Mouse (Mus musculus) cerebellum, adult 9-11 months (tissue): ENCODE data around the gene H2-T24.
"Not testable (repeated sequence)": the region's sequence is repeated elsewhere in the genome, so short reads cannot be mapped to it uniquely, and the experiment has no call there.

Source experiments
- DNase-seq: peaks from one replicate; pipeline ENCODE4 v3.0.0; 2022

The H2-T24 gene

DNA sequence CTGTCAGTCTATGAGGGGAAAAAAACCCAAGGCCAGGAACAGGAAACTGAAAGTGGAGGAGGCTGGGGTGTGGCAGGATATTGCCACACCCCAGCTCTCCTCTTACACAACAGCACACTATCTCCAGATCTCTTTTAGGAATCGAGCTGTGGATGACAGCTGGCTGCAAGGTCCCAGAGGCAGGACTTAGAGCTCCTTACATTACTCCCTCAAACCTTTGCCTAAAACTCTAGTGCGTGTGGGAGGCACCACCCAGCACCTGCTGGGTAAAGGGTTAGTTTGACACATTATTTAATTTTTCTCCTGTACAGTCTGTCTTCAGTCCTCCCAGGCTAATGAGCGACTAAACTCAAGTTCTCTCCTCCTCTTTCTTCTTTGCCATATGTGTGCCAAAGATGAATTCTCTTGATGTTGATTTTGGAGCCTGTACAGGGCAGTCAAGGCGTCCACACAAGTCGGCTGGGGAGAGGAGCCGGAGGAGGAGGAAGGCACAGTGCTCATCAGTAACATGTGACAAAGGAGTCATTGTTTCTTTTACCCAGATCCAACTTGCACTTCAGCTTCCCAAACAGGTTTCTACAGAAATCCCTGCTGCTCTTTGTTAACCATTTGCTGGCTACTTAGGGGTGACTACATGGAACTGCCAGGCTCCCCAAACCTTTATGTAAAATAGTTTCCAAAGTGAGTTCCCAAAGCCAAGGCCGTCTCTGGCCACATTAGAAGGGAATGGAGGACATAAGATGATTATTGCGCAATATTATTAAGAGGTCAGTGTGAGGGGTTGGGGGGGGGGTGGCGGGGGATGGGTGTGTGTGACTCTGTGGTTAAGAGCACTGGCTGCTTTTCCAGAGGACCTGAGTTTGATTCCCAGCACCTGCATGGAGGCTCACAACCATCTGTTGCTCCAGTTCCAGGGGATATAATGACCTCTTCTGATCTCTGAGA is 3.6 kb upstream of the H2-T24 start:
- DNase-seq = no peak

DNA sequence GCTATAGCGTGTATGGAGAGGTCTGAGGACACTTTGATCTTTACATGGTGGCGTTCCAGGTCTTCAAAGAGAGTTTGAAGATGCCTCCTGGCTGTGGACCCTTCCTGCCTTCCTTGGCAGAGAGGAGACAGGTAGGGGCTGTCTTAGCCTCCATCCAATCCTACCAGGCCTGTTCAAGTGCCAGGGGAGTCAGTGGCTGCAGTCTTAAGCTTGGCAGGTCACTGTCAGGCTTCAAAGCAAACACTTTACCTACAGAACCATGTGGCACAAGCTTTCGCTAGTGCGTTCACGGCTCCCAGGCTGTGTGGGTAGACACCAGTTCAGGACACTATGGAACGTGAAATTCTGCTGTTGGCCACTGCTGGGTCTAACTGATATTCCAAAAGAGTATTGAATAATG is 2.6 kb upstream of the H2-T24 start:
- DNase-seq = no peak

DNA sequence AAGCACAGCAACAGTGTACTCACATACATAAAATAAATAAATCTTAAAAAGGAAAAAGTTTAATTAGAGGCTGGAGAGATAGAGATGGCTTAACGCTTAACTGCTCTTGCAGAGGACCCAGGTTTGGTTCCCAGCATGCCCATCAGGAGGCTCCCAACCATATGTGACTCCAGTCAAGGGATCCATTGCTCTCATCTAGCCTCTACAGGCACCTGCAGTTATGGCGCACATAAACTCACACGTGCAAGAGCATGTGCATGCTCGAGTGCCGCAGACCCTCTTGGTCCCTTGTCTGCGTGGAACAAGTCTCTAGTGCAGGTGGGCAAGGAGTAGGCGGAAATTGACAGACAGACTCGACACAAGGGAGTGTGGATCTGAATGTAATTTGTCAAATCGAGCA is 1.7 kb upstream of the H2-T24 start:
- DNase-seq = no peak

DNA sequence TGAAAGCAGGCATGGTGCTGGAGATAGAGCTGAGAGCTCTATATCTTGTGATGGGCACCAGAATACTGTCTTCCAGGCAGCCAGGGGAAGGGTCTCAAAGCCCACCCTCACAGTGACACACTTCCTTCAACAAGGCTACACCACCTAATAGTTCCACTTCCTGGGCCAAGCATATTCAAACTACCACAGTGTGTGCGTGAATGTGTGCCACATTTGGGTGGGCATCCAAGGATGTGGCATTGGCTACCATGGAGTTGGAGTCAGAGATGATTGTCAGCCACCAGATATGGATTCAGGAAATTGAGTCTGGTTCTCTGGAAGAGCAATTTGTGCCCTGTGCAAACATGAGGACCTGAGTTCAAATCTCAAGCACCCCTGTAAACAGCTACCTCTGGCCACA is 949 bp upstream of the H2-T24 start:
- DNase-seq = no peak

DNA sequence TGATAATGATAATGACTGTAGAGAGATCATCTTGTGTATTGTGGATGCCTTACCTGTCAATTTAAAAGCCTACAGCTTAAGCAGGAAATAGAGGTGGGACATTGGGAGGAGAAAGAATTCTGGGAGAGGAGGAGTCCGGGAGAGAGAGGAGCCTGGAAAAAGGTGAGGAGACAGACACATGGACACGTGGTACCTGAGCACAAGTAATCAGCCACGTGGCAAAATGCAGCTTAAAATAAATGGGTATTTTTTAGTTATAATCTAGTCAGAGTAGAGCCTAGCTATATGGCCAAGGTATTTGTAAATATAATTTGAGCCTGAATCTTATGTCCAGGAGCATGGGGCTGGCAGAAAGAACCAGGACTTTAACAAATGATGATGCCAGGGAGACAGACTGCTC is 841 bp downstream of the H2-T24 start:
- no peak for DNase-seq

DNA sequence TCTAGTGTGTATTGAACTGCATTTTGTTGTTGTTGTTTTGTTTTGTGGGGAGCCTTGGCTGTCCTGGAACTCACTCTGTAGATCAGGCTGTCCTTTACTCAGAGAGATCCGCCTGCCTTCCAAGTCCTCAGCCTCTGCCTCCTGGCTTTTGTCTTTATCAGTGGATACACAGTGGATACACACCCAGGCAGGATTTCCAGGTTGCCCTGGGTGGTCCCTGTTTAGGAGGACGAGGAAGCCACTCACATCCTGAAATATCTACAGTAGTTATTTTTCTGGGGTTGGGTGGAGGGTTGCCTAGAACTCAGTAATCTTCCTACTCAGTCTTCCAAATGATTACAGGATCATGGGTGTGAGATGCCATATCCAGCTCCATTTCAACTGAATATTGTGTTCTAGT is 1.4 kb downstream of the H2-T24 start:
- no peak for DNase-seq

DNA sequence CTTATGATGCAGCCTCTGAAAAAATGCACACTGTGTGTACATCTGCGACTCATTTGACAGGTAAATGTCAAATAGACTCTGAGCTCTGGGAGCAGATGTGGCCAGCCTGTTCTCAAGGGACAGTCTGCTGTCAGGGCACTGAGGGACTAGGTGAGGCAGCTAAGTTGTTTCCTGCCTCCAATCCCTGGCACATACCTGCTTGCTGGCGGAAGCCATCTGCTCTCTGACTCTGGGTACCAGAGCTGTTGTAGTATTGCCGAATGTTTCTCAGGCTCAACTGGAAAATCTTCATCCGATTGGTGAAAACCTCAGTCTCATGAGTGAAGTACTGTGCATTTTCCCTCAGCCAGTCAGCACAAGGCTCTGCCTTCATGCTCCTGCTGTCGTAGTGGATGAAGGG is 3.3 kb downstream of the H2-T24 start:
- peak; percentile 42 for DNase-seq

DNA sequence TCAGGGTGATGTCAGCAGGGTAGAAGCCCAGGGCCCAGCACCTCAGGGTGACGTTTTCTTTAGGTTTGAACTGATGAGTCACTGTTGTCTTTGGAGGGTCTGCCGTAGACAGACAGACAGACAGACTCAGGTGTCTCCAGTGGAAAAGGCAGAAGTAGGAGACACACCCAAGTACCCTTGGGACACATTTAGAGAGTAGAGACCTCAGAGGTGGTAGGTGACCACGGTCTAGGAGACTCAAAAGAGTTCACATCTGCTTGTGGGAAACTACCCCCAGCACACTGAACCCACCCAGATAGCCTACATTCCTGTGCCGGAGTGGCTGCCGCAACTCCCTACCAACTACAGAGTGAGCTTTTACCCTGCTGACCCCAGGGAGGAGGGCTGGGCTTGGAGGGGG is 5.4 kb downstream of the H2-T24 start:
- no peak for DNase-seq

DNA sequence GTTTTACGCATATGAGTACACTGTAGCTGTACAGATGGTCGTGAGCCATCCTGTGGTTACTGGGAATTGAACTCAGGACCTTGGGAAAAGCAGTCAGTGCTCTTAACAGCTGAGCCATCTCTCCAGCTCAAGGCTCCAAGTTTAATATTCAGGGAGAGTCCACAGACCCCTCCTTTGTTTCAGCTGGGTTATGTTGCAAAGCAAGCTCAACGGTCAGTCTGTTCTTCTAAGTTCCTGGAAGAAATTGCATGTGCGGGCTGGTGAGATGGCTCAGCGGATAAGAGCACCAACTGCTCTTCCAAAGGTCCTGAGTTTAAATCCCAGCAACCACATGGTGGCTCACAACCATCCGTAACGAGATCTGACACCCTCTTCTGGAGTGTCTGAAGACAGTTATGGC is 16.0 kb downstream of the H2-T24 start:
- not testable (repeated sequence) for DNase-seq

DNA sequence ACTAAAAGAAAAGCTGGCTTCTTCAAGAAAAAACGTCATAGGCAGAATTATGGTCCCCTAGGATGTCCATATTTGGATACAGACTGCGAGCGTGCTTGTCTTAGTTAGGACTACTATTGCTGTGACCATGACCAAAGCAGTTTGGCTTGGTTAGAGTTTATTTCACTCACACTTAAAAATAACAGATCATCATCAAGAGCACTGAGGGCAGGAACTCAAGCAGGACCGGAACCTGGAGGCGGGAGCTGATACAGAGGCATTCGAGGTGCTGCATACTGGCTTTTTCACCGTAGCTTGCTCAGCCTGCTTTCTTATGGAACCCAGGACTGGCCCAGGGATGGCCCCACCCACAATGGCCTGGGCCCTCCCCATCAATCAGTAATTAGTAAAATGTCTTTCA is 17.0 kb downstream of the H2-T24 start:
- no peak for DNase-seq

DNA sequence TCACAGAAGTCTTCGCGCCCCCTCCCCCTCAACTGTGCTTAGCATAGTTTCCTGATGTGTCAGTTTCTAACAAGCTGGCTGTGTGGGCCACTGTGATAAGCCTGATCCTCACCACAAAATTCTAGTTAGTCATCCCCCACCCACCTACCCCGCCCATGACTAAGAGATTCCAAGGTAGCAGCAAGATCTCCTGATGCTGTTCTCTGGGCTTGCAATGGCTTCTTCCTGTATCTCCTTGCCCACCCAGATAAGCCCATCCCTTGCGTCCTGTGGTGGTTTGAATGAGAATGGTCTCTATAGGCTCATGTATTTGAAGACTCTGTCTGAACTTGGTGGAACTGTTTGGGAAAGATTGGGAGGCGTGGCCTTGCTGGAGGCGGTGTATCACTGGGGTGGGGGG is 18.4 kb downstream of the H2-T24 start:
- DNase-seq = no peak

DNA sequence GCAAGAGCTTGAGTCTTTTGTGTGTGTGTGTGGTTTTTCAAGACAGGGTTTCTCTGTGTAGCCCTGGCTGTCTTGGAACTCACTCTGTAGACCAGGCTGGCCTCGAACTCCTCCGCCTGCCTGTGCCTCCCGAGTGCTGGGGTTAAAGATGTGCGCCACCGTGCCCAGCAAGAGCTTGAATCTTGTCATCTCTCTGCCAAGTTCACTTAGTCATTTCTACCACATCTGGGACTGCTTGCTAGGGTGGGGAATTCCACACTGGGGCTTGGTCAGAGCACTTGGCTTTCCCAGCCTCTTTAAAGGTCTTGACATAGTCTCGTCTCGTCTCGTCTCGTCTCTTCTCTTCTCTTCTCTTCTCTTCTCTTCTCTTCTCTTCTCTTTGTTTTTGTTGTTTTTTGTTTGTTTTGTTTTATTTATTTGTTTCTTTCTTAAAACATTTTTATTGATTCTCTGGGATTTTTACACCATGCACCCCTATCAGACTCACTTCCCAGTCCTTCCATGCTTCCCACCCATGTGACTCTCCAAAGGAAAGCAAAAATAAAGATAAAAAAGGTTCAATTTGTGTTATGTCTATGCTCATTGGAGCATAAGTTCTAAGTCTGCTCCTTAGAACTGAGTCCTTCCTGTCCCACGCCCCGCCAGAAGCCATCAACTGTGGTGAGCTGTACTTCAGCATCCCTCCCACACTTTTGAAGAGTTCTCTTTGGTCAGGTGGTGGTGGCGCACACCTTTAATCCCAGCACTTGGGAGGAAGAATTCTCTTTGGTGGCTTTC is 19.1 kb downstream of the H2-T24 start:
- no peak for DNase-seq

DNA sequence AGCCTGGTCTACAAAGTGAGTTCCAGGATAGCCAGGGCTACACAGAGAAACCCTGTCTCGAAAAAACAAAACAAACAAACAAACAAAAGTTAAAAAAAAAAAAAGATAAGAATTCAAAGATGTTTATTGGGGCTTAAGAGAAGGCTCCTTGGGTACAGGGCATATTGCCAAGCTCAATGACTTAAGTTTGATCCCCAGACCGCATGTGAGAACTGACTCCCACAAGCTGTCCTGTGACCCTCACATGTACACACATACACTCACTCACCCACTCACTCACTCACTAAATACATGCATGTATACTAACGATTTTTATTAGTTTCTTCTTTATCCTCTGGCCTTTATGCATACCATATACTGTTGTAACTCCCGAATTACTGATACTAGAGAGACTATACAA is 20.0 kb downstream of the H2-T24 start:
- no peak for DNase-seq

DNA sequence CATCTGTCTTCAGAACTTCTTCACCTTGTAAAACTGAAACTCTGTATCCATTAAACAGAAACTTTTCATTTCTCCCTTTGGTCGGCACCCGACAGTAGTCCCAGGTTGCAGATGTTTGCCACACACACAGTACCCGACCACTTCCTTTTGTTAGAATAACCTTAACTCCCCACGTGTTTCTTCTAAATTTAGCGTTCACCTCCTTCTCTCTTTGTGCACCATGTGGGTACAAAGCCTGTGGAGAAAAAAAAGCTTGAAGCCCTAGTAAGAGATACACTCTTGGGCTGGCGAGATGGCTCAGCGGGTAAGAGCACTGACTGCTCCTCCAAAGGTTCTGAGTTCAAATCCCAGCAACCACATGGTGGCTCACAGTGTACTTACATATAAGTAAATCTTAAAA is 21.0 kb downstream of the H2-T24 start:
- no peak for DNase-seq

DNA sequence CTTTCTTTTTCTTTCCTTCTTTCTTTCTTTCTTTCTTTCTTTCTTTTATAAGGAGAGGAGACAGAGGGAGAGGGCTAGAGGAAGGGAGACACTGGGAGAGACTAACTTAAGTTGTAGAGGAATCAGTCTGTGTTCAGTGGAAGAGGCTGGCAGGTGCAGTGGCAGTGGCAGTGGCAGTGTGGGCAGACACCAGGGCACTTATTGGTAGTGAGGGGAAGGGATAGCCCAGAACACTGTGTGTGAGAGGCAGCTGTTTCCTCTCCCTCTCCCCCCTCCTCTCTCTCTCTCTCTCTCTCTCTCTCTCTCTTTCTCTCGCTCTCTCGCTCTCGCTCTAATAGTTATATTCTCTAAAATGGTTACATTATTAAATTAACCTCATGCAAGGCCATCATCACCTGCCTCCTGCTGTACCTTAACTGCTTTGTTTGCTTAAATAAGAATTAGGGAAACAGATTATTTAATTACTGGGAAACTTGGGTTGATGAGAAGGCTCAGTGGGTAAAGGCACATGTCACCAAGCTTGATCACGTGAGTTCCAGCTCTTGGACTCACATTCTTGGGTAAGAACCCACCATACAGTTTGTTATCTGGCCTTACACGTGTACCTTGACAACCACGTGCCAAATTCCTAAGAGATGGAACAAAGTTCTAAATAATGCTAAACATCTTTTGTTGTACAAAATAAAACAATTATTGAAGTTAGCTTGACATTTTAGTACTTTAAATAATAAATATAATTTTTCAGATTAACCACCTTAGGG is 21.6 kb downstream of the H2-T24 start:
- DNase-seq = no peak

DNA sequence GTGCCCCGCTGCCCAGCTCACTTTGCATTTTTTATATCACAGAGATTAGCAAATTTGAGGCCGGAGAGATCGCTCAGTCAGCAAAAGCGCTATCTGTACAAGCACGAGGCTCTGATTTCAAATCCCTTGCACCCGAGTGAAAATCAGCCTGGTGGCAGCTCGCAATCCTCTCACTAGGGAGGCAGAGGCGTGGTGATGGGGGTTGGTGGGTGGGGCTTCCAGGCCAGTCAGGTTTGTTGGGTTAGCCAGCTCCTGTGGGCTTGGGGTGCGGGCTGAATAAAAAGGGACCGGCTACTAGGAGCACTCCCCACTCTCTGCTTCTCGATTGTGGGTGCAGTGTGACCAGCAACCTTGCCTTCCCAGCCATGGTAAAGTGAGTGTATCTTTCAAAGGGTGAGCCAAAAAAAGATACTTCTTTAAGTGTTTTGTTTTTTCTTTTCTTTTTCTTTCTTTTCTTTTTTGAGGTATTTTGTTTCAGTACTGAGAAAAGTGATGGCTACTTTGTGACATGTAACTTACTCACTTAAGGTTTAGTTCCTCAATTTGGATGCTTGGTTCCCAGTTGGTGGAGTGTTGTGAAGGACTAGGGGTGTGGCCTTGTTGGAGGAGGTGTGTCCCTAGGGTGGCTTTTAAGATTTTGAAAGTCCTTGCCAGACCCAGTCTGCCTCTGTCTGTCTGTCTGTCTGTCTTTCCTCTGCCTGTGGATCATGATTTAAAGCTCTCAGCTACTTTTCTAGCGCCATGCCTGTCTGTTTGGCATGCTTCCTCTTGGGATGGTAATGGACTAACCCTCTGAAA is 22.4 kb downstream of the H2-T24 start:
- no peak for DNase-seq

DNA sequence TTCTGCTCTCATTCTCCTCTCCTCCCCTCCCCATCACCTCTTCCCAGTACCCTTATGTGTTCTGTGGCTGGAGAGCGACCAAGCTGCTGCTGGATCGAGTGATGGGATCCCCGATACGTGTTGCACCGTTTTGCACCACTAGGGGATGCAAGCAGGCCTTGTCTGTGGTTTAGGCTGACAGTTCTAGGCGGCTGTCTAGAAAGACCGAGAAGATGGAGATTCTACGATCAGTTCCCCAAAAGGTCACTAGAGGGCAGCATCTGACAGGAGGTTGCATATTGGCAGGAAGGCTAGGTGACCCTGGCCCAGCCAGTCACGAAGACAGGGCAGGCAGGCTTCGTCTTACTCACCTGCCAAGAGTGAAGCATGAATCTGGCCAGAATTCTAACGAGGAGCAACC is 23.4 kb downstream of the H2-T24 start:
- DNase-seq = peak; percentile 94

DNA sequence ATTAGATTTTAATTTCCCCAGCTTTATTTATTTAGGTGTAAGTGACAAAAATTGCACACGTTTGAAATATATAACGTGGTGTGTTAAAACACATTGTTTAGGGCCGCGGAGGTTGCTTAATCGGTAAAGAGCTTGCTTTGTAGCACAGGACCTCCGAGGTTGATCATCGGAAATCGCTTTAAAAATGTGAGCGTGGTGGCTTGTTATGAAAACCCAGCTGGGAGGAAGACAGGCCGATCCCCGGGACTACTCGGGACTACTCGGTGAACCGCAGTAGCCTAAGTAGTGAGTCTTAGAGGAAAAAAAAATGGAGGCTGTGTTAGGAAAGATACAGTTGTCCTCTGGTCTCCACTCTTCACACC is 25.5 kb downstream of the H2-T24 start:
- DNase-seq = no peak

DNA sequence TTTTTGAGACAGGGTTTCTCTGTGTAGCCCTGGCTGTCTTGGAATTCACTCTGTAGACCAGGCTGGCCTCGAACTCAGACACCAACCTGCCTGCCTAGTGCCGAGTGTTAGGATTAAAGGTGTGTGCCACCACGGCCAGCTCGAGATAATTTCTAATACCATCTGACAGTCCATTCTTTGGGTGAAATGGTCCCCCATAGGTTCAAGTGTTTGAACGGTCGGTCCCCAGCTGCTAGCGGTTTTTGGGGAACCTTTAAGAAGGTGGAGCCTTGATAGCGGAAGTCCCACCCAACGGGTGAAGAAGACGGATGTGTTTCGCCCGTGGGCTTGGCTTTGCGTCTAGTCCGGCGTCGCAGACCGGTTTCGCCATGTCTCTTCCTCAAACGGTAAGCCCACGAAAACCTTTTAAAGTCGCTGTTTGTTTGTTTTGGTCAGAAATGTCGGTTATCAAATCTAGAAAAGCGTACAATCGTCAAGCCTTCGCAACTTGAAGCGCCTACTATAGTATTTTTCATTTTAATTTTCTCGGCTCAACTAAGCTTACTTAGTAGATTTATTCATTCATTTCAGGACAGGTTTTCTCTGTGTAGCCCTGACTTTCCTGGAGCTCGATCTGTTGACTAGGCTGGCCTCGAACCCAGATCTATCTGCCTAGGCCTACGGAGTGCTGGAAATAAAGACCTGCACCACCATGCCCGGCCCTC is 26.0 kb downstream of the H2-T24 start:
- DNase-seq = peak; percentile 85

DNA sequence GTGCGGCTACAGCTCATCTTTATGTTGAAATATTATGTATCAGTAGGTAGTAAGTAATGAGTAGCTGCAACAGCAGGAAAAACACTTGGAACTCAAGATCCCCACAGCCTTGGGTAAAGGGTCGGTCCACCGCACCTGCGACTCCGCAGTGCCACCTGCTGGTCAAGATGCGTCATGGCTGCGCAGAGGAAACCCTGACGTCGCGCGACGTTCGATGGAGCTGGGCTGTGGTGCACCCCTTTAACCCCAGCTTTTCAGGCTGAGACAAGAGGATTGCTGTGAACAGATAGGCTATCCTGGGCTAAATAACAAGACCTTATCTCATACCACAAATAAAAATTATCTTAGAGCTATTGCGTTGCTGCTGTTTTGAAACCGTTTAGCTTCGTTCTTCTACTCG is 26.7 kb downstream of the H2-T24 start:
- DNase-seq = peak; percentile 79

DNA sequence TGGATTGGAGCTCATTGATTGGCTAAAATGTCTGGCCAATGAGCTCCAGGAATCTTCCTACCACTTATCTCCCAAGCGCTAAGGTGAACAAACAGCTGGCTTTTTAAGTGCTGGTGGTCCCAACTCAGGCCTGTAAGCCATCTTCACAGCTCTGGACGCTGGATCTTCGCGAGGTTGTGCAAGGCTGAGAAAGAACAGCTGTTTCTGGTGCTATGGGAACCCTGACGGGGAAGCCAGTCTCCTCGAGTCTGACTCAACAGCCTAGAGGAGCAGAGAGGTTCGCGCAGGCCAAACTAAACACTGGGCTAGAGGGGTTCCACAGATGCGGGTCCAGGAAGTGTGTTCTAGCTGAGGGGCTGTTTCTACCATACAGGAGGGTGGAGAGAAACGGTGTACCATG is 28.6 kb downstream of the H2-T24 start:
- no peak for DNase-seq

DNA sequence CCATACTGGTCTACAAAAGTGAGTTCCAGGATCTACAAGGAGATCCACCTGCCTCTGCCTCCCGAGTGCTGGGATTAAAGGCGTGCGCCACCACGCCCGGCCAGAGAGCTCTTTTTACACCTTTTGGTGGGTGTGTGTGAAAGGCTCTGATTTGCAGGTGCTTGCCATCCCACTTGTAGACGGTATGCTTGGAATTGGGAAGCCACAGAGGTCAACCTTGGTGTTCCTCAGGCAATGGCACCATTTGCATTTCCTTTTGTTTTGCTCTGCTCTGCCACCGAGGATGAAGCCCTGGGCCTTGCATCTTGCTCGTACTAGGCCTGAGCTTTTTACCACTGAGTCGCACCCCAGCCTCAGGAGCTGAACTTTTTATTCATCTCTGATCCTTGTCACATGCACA is 38.6 kb downstream of the H2-T24 start:
- peak; percentile 30 for DNase-seq
